Mouse (Mus musculus) T-helper 17 cell (primary cell): ENCODE measurements around the gene Ccdc106.

Source experiments
- in situ Hi-C, 2 experiments: fragments of 300-600 bp; cut with MboI, MseI; formaldehyde crosslinking; loops; 1 replicate in 1 of 2; 2 replicates in 1 of 2; pipeline ENCODE4 v1.15.1; 2025; ENCODE audit warnings: high pct_unique_total_duplicates in 2 of 2

The Ccdc106 gene

GRCm38 (mm10) chr7:5015118-5016001 lies 5.0 kb upstream of the Ccdc106 start, which contains the start of gene Gm44973:
Gene Gm44973, plus strand, starts transcription at chr7:5015496.
- in situ Hi-C loops: loop anchor here (5.0 to 10.0 kb wide), 3 partner anchors 98 to 1311 kb away; partner anchors contain the start of genes Rps9 (in 1 of the 2), Zfp628 (in 1 of the 2) and Zfp787 (in 1 of the 2)

DNA sequence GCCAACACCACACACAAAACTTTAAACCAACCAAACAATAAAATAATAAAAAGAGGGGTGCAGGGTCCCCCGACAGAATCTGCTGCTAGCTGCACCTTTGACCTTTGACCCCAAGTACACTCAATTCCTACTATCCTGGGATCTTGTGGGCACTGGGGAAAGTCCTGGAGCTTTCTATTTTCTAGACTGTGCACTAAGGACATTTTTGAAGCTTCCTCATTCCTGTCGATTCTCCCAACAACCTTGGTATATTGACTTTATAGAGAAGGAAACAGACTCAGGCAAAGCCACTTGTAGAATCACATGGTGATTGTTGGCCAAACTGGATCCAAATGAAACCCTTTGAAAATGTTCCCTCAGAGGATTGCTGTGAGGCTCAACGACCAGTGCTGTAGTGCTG lies 4.3 kb upstream of the Ccdc106 start:
- in situ Hi-C loops: loop anchor here (5.0 to 10.0 kb wide), 3 partner anchors 99 to 1311 kb away; partner anchors contain the start of genes Rps9 (in 1 of the 2), Zfp628 (in 1 of the 2) and Zfp787 (in 1 of the 2)

GRCm38 (mm10) chr7:5016920-5017319 lies 3.4 kb upstream of the Ccdc106 start:
- in situ Hi-C loops: loop anchor here (5.0 to 10.0 kb wide), 3 partner anchors 100 to 1312 kb away; partner anchors contain the start of genes Rps9 (in 1 of the 2), Zfp628 (in 1 of the 2) and Zfp787 (in 1 of the 2)

GRCm38 (mm10) chr7:5017352-5017751 lies 3.0 kb upstream of the Ccdc106 start:
- in situ Hi-C loops: loop anchor here (5.0 to 10.0 kb wide), 3 partner anchors 100 to 1313 kb away; partner anchors contain the start of genes Rps9 (in 1 of the 2), Zfp628 (in 1 of the 2) and Zfp787 (in 1 of the 2)

- in situ Hi-C loops: loop anchor here (5.0 to 10.0 kb wide), 3 partner anchors 101 to 1313 kb away; partner anchors contain the start of genes Rps9 (in 1 of the 2), Zfp628 (in 1 of the 2) and Zfp787 (in 1 of the 2)
Measured at GRCm38 (mm10) chr7:5017931-5018330, 2.4 kb upstream of the Ccdc106 start.

GRCm38 (mm10) chr7:5019576-5019975 lies 777 bp upstream of the Ccdc106 start:
- in situ Hi-C loops: loop anchor here (5.0 to 10.0 kb wide), 3 partner anchors 102 to 1315 kb away; partner anchors contain the start of genes Rps9 (in 1 of the 2), Zfp628 (in 1 of the 2) and Zfp787 (in 1 of the 2)

DNA sequence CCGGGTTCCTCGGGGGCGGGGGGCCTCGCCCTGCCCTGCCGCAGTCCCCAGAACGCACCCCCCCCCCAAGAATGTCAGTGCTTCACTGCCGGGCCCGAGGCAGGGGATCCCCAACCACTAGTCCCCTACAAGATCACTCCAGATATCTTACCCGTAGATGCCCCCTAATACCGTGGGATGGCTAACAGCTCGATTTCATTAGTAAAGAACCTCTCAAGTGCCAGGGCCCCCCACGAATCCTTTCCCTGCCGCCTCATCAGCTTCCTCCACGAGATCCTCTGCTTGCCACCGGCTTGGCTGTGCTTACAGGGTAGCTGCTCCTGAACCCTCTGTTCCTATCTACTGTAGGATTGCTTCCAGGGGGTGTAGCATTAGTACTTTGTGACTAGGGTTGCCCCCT lies 332 bp downstream of the Ccdc106 start:
- in situ Hi-C loops: no loop called here

GRCm38 (mm10) chr7:5021197-5021596 lies 844 bp downstream of the Ccdc106 start:
- in situ Hi-C loops: no loop called here

DNA sequence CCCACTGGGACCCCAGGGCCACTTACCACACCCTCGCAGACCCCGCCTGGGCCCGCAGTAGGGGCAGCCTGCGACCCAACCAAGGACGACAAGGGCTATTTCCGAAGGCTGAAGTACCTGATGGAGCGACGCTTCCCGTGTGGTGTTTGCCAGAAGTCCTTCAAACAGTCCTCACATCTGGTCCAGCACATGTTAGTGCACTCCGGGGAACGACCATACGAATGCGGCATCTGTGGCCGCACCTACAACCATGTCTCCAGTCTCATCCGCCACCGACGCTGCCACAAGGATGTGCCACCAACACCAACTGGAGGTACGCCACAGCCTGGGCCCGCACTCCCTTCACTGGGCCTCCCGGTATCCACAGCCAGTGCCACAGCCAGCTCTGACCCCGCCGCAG lies 9.2 kb downstream of the Ccdc106 start:
- in situ Hi-C loops: no loop called here

DNA sequence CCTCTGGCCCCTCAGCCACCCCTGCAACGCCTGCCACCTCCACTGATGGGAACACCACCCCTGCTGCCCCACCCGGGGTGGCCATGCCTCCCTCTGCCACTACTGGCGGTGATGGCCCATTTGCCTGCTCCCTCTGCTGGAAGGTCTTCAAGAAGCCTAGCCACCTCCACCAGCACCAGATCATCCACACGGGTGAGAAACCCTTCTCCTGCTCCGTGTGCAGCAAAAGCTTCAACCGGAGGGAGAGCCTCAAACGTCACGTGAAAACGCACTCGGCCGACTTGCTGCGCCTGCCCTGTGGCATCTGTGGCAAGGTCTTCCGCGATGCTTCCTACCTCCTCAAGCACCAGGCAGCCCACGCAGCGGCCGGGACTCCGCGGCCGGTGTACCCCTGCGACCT lies 9.6 kb downstream of the Ccdc106 start:
- in situ Hi-C loops: no loop called here

- in situ Hi-C loops: no loop called here
Measured at GRCm38 (mm10) chr7:5030554-5031275, 10.4 kb downstream of the Ccdc106 start.

- in situ Hi-C loops: no loop called here
Measured at GRCm38 (mm10) chr7:5031496-5031895, 11.1 kb downstream of the Ccdc106 start.

GRCm38 (mm10) chr7:5033818-5034217 lies 13.5 kb downstream of the Ccdc106 start, which contains the start of gene 4632433K11Rik:
Gene 4632433K11Rik, plus strand, starts transcription at chr7:5034118.
- in situ Hi-C loops: no loop called here

GRCm38 (mm10) chr7:5035628-5036027 lies 15.3 kb downstream of the Ccdc106 start:
- in situ Hi-C loops: no loop called here

DNA sequence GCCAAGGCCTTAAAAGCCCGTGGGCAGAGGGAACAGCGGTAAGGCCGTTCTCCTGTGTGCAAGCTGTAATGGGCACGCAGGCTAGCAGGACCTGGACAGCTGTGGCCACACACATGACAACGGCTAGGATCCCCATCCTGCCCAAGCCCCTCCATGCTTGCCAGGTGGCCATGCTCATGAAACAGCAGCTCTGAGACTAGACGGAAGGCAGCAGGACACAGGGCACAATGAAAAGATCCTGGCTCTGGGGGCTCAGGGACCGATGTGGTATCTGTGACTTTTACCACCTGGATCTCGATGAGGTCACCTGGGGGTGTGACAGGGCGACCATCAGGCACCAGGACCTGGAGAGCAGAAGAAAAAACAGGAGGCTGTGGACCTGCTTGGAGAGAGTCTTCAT lies 15.8 kb downstream of the Ccdc106 start:
- in situ Hi-C loops: no loop called here

GRCm38 (mm10) chr7:5037026-5037425 lies 16.7 kb downstream of the Ccdc106 start:
- in situ Hi-C loops: no loop called here

DNA sequence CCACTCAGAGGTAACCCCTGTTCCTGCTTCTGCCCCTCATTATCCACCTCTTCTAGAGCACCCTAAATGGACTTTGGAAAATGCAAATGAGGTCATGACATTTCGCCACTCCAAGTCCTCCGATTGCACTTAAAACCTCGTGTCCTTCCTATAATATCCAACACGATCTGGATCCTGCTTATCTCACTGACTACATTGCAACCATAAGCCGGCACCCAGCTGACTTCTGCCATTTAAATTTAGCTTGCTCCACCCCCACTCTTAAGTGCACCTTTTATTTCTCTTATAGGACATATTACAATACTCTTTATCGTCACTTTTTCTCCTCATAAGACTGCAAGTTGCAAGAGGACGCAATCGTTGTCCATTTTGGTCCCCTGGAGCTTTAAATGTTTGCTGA lies 17.1 kb downstream of the Ccdc106 start:
- in situ Hi-C loops: no loop called here

DNA sequence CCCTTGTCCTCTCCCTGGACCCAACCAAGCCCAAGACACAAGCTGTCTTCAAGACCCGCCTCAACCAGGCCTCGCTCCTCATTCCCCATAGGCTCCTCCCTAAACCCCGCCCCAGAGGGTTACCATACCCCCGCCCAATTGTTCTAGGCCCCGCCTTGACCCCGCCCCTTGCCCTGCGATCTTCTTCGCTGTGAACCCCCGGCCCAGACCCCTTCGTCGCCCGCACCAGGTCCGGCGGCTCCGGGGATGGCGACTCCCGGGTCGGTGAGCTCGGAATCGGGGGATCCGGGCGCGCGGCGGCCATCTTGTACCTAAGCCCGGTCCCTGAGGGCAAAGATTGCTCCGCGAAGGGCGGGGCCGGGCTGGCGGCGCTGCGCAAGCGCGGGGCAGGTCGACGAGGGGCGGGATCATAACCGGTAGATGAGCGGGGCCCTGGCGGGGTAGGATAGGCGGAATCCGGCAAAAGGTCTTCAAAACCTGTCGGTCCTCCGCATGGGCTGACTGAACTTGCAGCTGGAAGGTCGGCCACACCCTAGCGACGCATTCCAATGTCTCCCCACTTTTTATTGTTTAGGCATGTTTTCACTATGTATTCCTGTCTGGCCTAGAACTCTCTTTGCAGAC lies 17.9 kb downstream of the Ccdc106 start, which contains the start of gene Zfp784:
Gene Zfp784 (minus strand): TSS at position 338 of the 624 bp plus-strand sequence.
- in situ Hi-C loops: no loop called here

DNA sequence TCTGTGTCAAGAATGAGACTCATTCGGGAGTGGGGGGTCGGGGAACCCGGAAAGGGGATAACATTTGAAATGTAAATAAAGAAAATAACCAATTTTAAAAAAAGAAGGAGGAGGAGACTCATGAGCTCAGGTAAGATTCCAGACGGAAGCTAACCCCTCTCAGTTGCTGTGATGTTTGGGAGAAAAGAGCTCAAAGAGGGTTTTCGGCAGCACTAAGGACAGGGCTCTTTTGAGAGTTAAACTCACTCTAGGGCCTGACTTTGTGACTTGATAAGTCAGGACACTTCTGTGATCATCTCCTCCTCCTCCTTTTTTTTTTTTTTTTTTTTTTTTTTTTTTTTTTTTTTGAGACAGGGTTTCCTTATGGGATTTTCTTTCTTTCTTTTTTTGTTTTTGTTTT lies 18.6 kb downstream of the Ccdc106 start:
- in situ Hi-C loops: no loop called here

- in situ Hi-C loops: no loop called here
Measured at GRCm38 (mm10) chr7:5044981-5045380, 24.6 kb downstream of the Ccdc106 start.

DNA sequence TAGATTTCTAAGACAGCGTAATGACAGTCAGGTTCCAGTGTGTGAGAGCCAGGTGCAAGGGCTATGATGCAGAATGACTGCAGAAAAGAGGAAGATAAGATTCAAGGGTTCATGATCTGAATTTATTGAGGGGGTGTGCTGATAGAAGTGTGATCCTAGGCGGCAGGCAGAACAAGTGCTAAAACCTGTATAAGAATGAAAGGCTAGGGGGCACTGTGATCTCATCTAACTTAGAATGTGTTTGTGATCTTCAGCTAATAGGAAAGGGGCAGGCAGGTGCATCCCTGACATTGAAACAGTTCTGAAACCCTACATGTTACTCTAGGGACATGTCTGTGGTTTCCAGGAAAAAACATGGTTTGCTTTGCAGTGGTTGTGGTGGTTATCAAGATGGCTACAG lies 25.8 kb downstream of the Ccdc106 start:
- in situ Hi-C loops: no loop called here
